Mouse (Mus musculus): ENCODE results near the gene Gm1110.
"Not testable (repeated sequence)": the region's sequence is repeated elsewhere in the genome, so short reads cannot be mapped to it uniquely, and the experiment has no call there.

Gene Gm1110

GRCm38 (mm10) chr9:26922909-26923526 is at the start of gene Gm1110:
Gene Gm1110 (minus strand): TSS chr9:26923111.
- DNase-seq (ENCODE audit: inconsistent age in 2 of 2, low spot score in 1 of 2) = peak in 1 of 2 experiments; percentile 66

- DNase-seq (ENCODE audit: inconsistent age in 2 of 2, low spot score in 1 of 2) = no peak
Observed at GRCm38 (mm10) chr9:26947790-26948189, 24.9 kb upstream of the Gm1110 start.

GRCm38 (mm10) chr9:26924146-26924545 is 1.2 kb upstream of the Gm1110 start:
- peak; percentile 22 to 82 for DNase-seq (ENCODE audit: inconsistent age in 2 of 2, low spot score in 1 of 2)

- no peak for DNase-seq (ENCODE audit: inconsistent age in 2 of 2, low spot score in 1 of 2)
Observed at GRCm38 (mm10) chr9:26919778-26920177, 3.1 kb downstream of the Gm1110 start.

GRCm38 (mm10) chr9:26913150-26913549 is 9.8 kb downstream of the Gm1110 start:
- DNase-seq (ENCODE audit: inconsistent age in 2 of 2, low spot score in 1 of 2) = no peak

- DNase-seq (ENCODE audit: inconsistent age in 2 of 2, low spot score in 1 of 2) = no peak
Observed at GRCm38 (mm10) chr9:26911251-26911650, 11.7 kb downstream of the Gm1110 start.

- DNase-seq (ENCODE audit: inconsistent age in 2 of 2, low spot score in 1 of 2) = not testable (repeated sequence)
Observed at GRCm38 (mm10) chr9:26869856-26870255, 53.1 kb downstream of the Gm1110 start.

- DNase-seq (ENCODE audit: inconsistent age in 2 of 2, low spot score in 1 of 2) = peak; percentile 50 to 78
Observed at GRCm38 (mm10) chr9:26860751-26861150, 62.2 kb downstream of the Gm1110 start, which contains the start of gene Glb1l3. Gene Glb1l3 (minus strand): TSS chr9:26860890.

GRCm38 (mm10) chr9:26831089-26831488 is 91.8 kb downstream of the Gm1110 start:
- no peak for DNase-seq (ENCODE audit: inconsistent age in 2 of 2, low spot score in 1 of 2)

Data from adrenal gland, adult (tissue).